Comparison of ENCODE assay signal across 16 mouse cellular contexts in genomic region chr4:99985086-99985485, GRCm38 (mm10).
"Had no signal": no experiment of that assay in that cellular context is flagged by ENCODE, and none has a peak within 500 bp of the region (broad histone marks: within the 10 kb centered on the region; RNA-seq: fewer than 3 reads in every experiment).

No protein-coding gene starts in this region.

- H3K27ac ChIP-seq: liver, embryonic 15.5 days; lung, embryonic 15.5 days; macrophage; midbrain, embryonic 13.5 days; midbrain, embryonic 15.5 days; neural tube, embryonic 12.5 days had no signal

- H3K36me3 ChIP-seq: lung, embryonic 15.5 days; midbrain, embryonic 13.5 days; midbrain, embryonic 15.5 days; neural tube, embryonic 12.5 days had no signal

- H3K9me3 ChIP-seq: liver, embryonic 15.5 days; lung, embryonic 15.5 days; megakaryocyte, embryonic 14.5 days; midbrain, embryonic 13.5 days; midbrain, embryonic 15.5 days; neural tube, embryonic 12.5 days had no signal

- H3K4me1 ChIP-seq: liver, embryonic 15.5 days; lung, embryonic 15.5 days; neural tube, embryonic 12.5 days had no signal

- H3K9ac ChIP-seq: liver, embryonic 15.5 days; liver, postnatal 0 days; lung, embryonic 15.5 days; midbrain, embryonic 13.5 days; midbrain, embryonic 15.5 days; neural tube, embryonic 12.5 days had no signal

- H3K4me2 ChIP-seq: liver, embryonic 15.5 days; lung, embryonic 15.5 days; midbrain, embryonic 13.5 days; midbrain, embryonic 15.5 days; neural tube, embryonic 12.5 days had no signal

- ATAC-seq: liver, postnatal 0 days; lung, postnatal 0 days had no signal

- H3K4me3 ChIP-seq: liver, embryonic 15.5 days; lung, embryonic 15.5 days; megakaryocyte, embryonic 14.5 days; midbrain, embryonic 13.5 days; midbrain, embryonic 15.5 days; neural tube, embryonic 12.5 days had no signal

- DNase-seq: liver, postnatal 0 days; lung, adult 2 months; lung, postnatal 14 days; lung, postnatal 36 days; right cerebral cortex, postnatal 14 days; thymus, adult 2 months; thymus, postnatal 25 days; thymus, postnatal 4 days had no signal

- H3K27me3 ChIP-seq: liver, embryonic 15.5 days; lung, embryonic 15.5 days; megakaryocyte, embryonic 14.5 days; midbrain, embryonic 13.5 days; midbrain, embryonic 15.5 days; neural tube, embryonic 12.5 days had no signal
